Mouse (Mus musculus) forebrain, embryonic 11.5 days (tissue): Measurements from ENCODE around the gene Gm20708. TPM values are rescaled to one million over a fixed set of nuclear protein-coding genes. Genes with fewer than 3 reads are reported as not detected.

ENCODE experiments used
- ATAC-seq: fragments of 200-750 bp; cut with Nextera tagmentation; replicated peaks from 2 replicates; pipeline ENCODE4 v1.8.0; 2017; ENCODE audit warnings: moderate TSS enrichment; ENCODE audit not compliant: low FRiP score
- DNase-seq: peaks from one replicate; pipeline ENCODE4 v3.0.0-alpha.2; 2017; ENCODE audit warnings: low spot score
- H3K27ac ChIP-seq: fragments of 300-500 bp; sonication (generic); 2 replicates; pipeline ENCODE4 v1.5.1; 2014; ENCODE audit warnings: low read depth, low read length
- H3K27me3 ChIP-seq: fragments of 300-500 bp; sonication (generic); 2 replicates; pipeline ENCODE4 v1.6.1; 2014; ENCODE audit warnings: mild to moderate bottlenecking, low read length, mixed read lengths; ENCODE audit not compliant: control insufficient read depth, insufficient read depth
- H3K36me3 ChIP-seq: fragments of 300-500 bp; sonication (generic); 2 replicates; pipeline ENCODE4 v1.6.1; 2014; ENCODE audit warnings: mild to moderate bottlenecking, low read length, moderate library complexity, mixed read lengths; ENCODE audit not compliant: control insufficient read depth, insufficient read depth
- H3K4me1 ChIP-seq: fragments of 300-500 bp; sonication (generic); replicated peaks from 2 replicates; pipeline ENCODE4 v1.6.1; 2014; ENCODE audit warnings: low read length, mixed read lengths; ENCODE audit not compliant: control insufficient read depth, insufficient read depth
- H3K4me2 ChIP-seq: fragments of 300-500 bp; sonication (generic); 2 replicates; pipeline ENCODE4 v1.6.1; 2014; ENCODE audit warnings: low read depth, mild to moderate bottlenecking, low read length, moderate library complexity, mixed read lengths; ENCODE audit not compliant: severe bottlenecking
- H3K4me3 ChIP-seq: fragments of 300-500 bp; sonication (generic); 2 replicates; pipeline ENCODE4 v1.5.1; 2014; ENCODE audit warnings: low read depth, low read length
- H3K9ac ChIP-seq: fragments of 300-500 bp; sonication (generic); 2 replicates; pipeline ENCODE4 v1.6.1; 2014; ENCODE audit warnings: low read length
- H3K9me3 ChIP-seq: fragments of 300-500 bp; sonication (generic); 2 replicates; pipeline ENCODE4 v1.6.1; 2016; ENCODE audit warnings: low read length, mixed read lengths; ENCODE audit not compliant: control insufficient read depth
- WGBS: fragments of 180-500 bp; shearing (Covaris S2); extraction: QIAGEN DNeasy Blood & Tissue Kit; methylation state at CpG from one replicate; pipeline ENCODE4 v1.1.7; 2014; 5-methylcytosine and 5-hydroxymethylcytosine counted together
- polyA plus RNA-seq: library from polyadenylated mRNA; unstranded; fragments of >200 nt; fragmentation: Nextera tagmentation; extraction: Ambion mirVana; gene quantifications from 2 replicates; pipeline ENCODE4 v1.2.1, GENCODE M21; 2014

The Gm20708 gene
- polyA plus RNA-seq, 1 experiment from 2014 or later: 0.55 TPM

DNA sequence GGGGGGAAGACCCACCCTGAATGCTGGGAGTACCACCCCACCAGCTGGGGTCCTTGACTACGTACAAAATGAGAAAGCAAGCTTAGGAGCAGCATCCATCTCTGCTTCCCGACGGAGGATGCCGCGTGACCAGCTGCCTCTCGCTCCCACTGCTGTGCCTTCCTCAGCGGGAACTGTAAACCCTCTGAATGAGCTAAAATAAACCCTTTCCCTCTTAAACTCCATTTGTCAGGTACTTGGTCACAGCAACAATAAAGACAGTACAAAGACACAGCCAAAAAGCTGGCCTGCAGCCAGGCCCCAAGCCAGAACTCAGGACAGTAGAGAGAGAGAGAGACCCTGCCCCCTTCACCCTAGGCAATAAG lies 39.8 kb upstream of the Gm20708 start:
- Histone ChIP-seq H3K9ac (no peak overlapping the region), H3K36me3 (no peaks in the 10 kb centered on the region), H3K4me2 (no peak overlapping the region), H3K4me1 (no peaks in the 10 kb centered on the region), H3K27me3 (no peaks in the 10 kb centered on the region), H3K4me3 (no peak overlapping the region), H3K9me3 (no peaks in the 10 kb centered on the region), H3K27ac (no peak overlapping the region)
- DNase-seq: no peak
- 87% methylated on average over 7 of the region's 7 CpGs for WGBS
- no peak for ATAC-seq

GRCm38 (mm10) chr11:117770407-117770806 lies 39.1 kb upstream of the Gm20708 start:
- Histone ChIP-seq H3K27ac (no peak overlapping the region), H3K36me3 (no peaks in the 10 kb centered on the region), H3K4me2 (no peak overlapping the region), H3K4me3 (no peak overlapping the region), H3K9me3 (no peaks in the 10 kb centered on the region), H3K27me3 (no peaks in the 10 kb centered on the region), H3K9ac (no peak overlapping the region), H3K4me1 (no peaks in the 10 kb centered on the region)
- no peak for DNase-seq
- no peak for ATAC-seq
- 90% methylated on average over 10 of the region's 10 CpGs for WGBS

DNA sequence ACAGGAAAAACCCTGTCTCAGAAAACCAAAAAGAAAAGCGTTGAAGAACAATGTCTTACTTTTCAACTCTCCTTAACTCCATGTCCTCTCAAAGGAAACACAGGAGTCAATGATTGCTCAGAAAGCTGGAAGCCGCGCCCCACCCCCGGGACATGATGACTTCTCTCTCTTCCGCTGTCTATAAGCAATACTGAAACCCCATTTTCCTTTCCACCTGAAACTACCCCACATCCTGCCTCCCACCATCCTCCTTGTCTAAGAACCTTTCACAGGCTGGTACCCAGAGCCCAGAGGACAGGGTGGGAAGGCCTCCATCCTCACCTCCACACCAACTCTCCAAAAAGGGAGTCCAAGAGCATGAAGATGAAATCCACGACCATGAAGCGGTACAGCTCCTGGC lies 37.1 kb upstream of the Gm20708 start:
- H3K4me2 ChIP-seq: no peak overlapping the region
- no peaks in the 10 kb centered on the region for H3K9me3 ChIP-seq
- H3K27me3 ChIP-seq: no peaks in the 10 kb centered on the region
- DNase-seq (no peak), ATAC-seq (no peak)
- H3K9ac ChIP-seq: no peak overlapping the region
- H3K27ac ChIP-seq: no peak overlapping the region
- 94% methylated on average over 7 of the region's 7 CpGs for WGBS
- no peaks in the 10 kb centered on the region for H3K4me1 ChIP-seq
- no peaks in the 10 kb centered on the region for H3K36me3 ChIP-seq
- no peak overlapping the region for H3K4me3 ChIP-seq

DNA sequence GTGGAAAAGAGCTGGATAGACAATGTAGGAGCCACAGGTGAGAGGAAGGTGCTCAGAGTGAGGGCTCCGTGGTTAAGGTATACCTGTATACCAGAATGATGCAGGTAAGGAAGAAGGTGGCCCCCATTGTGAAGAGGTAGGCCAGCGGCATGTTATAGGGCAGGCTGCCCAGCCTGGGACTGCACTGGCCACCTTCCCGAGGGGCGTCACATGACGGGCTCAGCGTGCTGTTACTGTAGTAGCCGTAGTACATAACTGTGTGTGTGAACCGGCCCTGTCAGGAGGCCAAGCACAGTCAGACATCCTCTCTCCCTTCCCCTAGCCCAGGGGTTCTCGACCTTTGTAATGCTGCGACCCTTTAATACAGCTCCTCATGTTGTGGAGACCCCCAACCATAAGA lies 34.5 kb upstream of the Gm20708 start:
- Histone ChIP-seq H3K36me3 (no peaks in the 10 kb centered on the region), H3K4me3 (no peak overlapping the region), H3K27me3 (peaks cover 1% of the 10 kb centered on the region), H3K4me1 (peaks cover 5% of the 10 kb centered on the region), H3K9me3 (no peaks in the 10 kb centered on the region), H3K9ac (no peak overlapping the region), H3K4me2 (no peak overlapping the region), H3K27ac (no peak overlapping the region)
- DNase-seq: no peak
- ATAC-seq: no peak
- 90% methylated on average over 10 of the region's 10 CpGs for WGBS

- no peak for DNase-seq
- no peak overlapping the region for H3K4me2 ChIP-seq
- peaks cover 10% of the 10 kb centered on the region for H3K4me1 ChIP-seq
- H3K4me3 ChIP-seq: no peak overlapping the region
- H3K36me3 ChIP-seq: no peaks in the 10 kb centered on the region
- H3K9me3 ChIP-seq: no peaks in the 10 kb centered on the region
- no peak overlapping the region for H3K9ac ChIP-seq
- H3K27ac ChIP-seq: no peak overlapping the region
- peaks cover 8% of the 10 kb centered on the region for H3K27me3 ChIP-seq
- ATAC-seq: no peak
- 90% methylated on average over 10 of the region's 13 CpGs for WGBS
These were observed 33.9 kb upstream of the Gm20708 start for GRCm38 (mm10) chr11:117775540-117775939.

DNA sequence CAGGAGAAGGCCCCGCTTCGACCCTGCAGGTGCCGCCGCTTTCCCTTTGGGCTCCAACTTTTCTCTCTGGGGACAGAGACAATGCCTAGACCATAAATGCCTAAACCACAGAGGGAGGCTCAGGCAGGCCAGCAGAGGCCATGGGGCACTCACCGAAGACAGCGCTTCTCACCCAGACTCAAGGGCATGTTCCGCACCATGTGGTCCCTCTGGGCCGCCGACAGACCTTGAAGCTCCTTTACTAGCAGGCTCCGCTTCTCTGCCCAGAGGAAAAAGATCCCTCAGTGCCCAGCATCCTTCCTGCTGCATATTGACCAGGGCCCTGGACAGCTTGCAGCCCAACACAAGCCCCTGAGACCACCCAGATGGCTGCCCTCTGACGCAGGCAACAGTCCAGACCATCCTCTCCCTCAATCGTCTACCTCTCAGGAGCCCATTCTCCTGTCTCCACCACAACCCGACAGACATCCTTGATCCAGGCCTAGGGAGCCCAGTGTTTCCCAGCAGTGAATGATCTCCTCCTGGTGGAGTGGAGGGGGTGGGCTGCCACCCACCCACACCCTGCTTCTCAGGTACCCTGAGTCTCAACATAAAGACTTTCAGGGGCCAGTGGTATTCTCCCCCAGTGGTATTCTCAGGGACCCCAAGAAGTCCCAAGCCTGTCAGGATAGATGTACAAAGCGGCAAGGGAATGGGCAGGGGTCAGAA lies 33.2 kb upstream of the Gm20708 start:
- 93% methylated on average over 14 of the region's 14 CpGs for WGBS
- ATAC-seq: no peak
- H3K27ac ChIP-seq: no peak overlapping the region
- no peak overlapping the region for H3K4me3 ChIP-seq
- no peak for DNase-seq
- H3K9me3 ChIP-seq: no peaks in the 10 kb centered on the region
- H3K4me1 ChIP-seq: peaks cover 13% of the 10 kb centered on the region
- H3K9ac ChIP-seq: no peak overlapping the region
- H3K36me3 ChIP-seq: no peaks in the 10 kb centered on the region
- H3K27me3 ChIP-seq: peaks cover 15% of the 10 kb centered on the region
- H3K4me2 ChIP-seq: no peak overlapping the region

DNA sequence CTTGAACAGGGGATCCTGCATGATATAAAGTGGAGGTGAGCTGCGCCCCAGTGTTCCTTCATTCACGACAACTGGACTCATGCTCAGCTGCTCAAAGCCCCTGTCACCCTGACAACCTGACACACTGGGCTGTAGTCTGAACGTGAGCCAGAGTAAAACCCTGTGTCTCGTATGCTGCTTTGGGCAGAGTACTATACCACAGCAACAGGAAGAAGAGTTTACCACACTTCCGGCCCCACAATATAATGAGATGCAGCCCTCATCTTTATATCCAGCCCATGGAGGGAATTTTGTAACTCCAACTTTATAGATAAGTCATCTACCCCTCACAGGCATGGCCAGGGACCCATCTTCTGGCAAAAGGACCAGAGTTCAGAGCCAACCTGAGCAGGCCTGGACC lies 32.4 kb upstream of the Gm20708 start:
- Histone ChIP-seq H3K27ac (no peak overlapping the region), H3K27me3 (peaks cover 23% of the 10 kb centered on the region), H3K4me1 (peaks cover 13% of the 10 kb centered on the region), H3K36me3 (no peaks in the 10 kb centered on the region), H3K9ac (no peak overlapping the region), H3K9me3 (no peaks in the 10 kb centered on the region), H3K4me3 (no peak overlapping the region), H3K4me2 (no peak overlapping the region)
- DNase-seq: no peak
- 88% methylated on average over 5 of the region's 5 CpGs for WGBS
- no peak for ATAC-seq

DNA sequence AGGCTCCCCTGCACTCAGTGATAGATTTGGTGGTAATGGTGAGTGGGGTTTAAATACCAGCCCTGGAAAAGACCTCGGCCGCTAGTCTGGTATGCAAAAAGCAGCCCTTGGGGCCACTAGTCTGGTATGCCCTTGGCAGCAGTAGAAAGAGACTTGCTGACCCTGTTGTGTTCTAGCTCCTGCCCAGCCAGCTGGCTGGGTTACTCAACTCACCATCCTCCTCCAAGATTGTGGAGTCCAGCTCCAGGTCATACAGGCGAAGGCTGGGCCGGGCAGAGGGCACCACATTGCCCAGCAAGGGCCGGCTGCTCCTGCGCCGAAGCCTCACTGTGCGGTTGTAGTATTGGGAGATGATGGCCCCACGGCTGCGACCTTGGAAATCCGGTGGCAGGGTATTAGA lies 31.4 kb upstream of the Gm20708 start:
- 95% methylated on average over 11 of the region's 11 CpGs for WGBS
- Histone ChIP-seq H3K4me2 (no peak overlapping the region), H3K9me3 (no peaks in the 10 kb centered on the region), H3K4me3 (no peak overlapping the region), H3K36me3 (no peaks in the 10 kb centered on the region), H3K4me1 (peaks cover 15% of the 10 kb centered on the region), H3K27ac (no peak overlapping the region), H3K27me3 (peaks cover 32% of the 10 kb centered on the region), H3K9ac (no peak overlapping the region)
- no peak for ATAC-seq
- DNase-seq: no peak

DNA sequence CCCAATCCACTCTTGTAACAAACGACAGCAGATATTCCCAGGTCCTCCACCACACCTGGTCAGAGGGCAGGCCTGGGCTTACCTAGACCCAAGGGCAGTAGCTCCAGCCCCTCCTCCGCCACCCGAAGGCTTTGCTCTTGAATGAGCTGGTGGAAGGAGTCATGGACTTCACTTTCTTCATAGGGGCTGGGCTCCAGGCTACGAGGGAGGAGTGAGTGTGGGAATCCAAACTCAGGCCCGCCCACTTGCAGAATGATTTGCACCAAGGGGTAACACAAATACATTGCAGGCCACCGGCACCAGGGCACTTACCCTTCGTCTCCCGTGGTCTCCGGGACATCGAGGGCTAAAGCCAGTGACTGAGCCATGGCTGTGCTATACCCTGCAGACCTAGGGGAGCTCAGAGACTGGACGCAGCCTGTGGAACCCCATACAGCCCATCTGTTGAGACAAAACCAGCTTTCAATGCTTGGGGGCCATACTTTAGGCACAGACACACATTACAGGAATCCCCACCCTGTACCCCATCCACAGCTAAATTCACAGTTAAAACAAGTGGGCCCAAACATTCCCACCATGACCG lies 30.5 kb upstream of the Gm20708 start:
- WGBS: 75% methylated on average over 12 of the region's 12 CpGs
- H3K27me3 ChIP-seq: peaks cover 41% of the 10 kb centered on the region
- peaks cover 21% of the 10 kb centered on the region for H3K4me1 ChIP-seq
- no peaks in the 10 kb centered on the region for H3K36me3 ChIP-seq
- no peaks in the 10 kb centered on the region for H3K9me3 ChIP-seq
- H3K4me3 ChIP-seq: peak overlapping the region; percentile 30; the same call in 1 of the 2 replicates
- no peak overlapping the region; the same call in 1 of the 2 replicates for H3K9ac ChIP-seq
- H3K4me2 ChIP-seq: peak overlapping the region; percentile 53
- no peak overlapping the region for H3K27ac ChIP-seq
- ATAC-seq (no peak), DNase-seq (no peak)
